Mouse (Mus musculus) small intestine, adult 2 months (tissue): ENCODE data around the gene Dedd2. TPM values are rescaled to one million over a fixed set of nuclear protein-coding genes. Genes with fewer than 3 reads are reported as not detected.

Experiments used
- H3K27ac ChIP-seq: fragments of 200-500 bp; 2 replicates; pipeline ENCODE4 v1.5.1; 2012; ENCODE audit warnings: low read depth, low read length, control low read depth, inconsistent platforms; ENCODE audit not compliant: insufficient read depth
- H3K27me3 ChIP-seq: fragments of 200-500 bp; 2 replicates; pipeline ENCODE4 v1.6.1; 2012; ENCODE audit warnings: mild to moderate bottlenecking, moderate library complexity, low read length, inconsistent platforms; ENCODE audit not compliant: control insufficient read depth, insufficient read depth
- H3K36me3 ChIP-seq: fragments of 200-500 bp; 2 replicates; pipeline ENCODE4 v1.6.1; 2012; ENCODE audit warnings: mild to moderate bottlenecking, low read length, control low read depth, inconsistent platforms; ENCODE audit not compliant: control insufficient read depth, insufficient read depth
- H3K4me1 ChIP-seq: fragments of 200-500 bp; 2 replicates; pipeline ENCODE4 v1.6.1; 2012; ENCODE audit warnings: low read length, inconsistent platforms, mixed read lengths; ENCODE audit not compliant: control insufficient read depth, insufficient read depth, insufficient read length
- H3K4me3 ChIP-seq: fragments of 200-500 bp; 2 replicates; pipeline ENCODE4 v1.5.1; 2012; ENCODE audit warnings: low read depth, mild to moderate bottlenecking, control low read depth, inconsistent platforms, low read length, moderate library complexity
- CTCF ChIP-seq: fragments of 200-500 bp; IDR thresholded peaks from 2 replicates; pipeline ENCODE4 v1.5.1; 2012; ENCODE audit warnings: low read depth, mild to moderate bottlenecking, control low read depth, inconsistent platforms, low read length, moderate library complexity, mixed read lengths; ENCODE audit not compliant: insufficient replicate concordance, insufficient read length; ENCODE audit errors: extremely low read depth
- POLR2A ChIP-seq: fragments of 200-500 bp; IDR thresholded peaks from 2 replicates; pipeline ENCODE4 v1.6.1; 2012; ENCODE audit warnings: low read depth, mild to moderate bottlenecking, control low read depth, inconsistent platforms, low read length, moderate library complexity
- WGBS: fragments of 180-500 bp; shearing (Covaris S2); methylation state at CpG from one replicate; pipeline ENCODE4 v1.1.7; 2018; 5-methylcytosine and 5-hydroxymethylcytosine counted together
- polyA plus RNA-seq: library from polyadenylated mRNA; depleted of rRNA; stranded (reverse); fragments of >200 nt; gene quantifications from 2 replicates; pipeline ENCODE4 v1.2.3, GENCODE M21; 2012

Gene Dedd2
- polyA plus RNA-seq, 1 experiment: 135 TPM

DNA sequence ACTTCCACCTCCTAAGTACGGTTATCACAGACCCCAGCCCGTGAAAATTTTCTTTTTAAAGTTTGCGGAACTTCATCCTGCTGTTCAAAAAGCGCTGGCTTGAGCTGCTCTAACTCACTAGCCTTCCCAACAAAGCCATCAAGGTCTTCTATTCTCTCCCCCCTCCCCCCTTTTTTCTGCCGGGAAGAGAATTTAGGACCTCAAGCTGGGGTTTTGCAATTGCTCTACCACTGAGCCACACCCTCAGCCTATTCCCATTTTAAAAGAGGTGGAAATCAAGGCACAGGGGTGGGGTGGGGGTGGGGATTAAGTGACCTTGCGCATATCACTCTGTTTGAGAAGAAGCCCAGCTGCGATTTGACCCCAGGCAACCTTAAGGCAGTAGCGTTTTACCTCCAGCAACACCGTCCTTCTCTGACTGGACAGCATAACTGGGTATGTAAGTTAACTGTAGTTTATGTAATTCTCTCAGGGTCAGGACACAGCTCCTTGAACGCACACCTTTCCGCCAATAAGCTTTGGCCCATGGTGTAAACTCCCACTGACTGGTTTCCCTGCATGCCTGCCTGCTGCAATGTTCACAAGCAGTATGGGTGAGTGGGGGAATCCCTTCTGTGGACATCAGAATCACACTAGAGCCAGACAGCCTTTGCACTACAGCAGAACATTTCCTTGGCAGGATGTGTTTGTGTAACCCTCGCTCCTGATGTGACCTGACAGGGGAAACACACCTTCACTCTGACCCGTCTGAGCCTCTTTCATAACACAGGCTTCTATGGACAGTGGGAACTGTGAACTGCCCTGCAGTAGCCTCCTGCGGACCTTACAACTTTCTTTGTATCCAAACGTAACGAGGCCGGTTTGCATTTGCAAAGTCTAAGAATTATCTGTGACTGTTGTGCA, 43.8 kb upstream of the Dedd2 start:
- Histone ChIP-seq H3K4me1 (peaks cover 1% of the 10 kb centered on the region; the same call in 1 of the 2 replicates), H3K27me3 (no peaks in the 10 kb centered on the region), H3K36me3 (no peaks in the 10 kb centered on the region), H3K27ac (no peak overlapping the region), H3K4me3 (no peak overlapping the region)
- TF ChIP-seq CTCF (no peak), POLR2A (no peak)
- 67% methylated on average over 17 of the region's 17 CpGs for WGBS

DNA sequence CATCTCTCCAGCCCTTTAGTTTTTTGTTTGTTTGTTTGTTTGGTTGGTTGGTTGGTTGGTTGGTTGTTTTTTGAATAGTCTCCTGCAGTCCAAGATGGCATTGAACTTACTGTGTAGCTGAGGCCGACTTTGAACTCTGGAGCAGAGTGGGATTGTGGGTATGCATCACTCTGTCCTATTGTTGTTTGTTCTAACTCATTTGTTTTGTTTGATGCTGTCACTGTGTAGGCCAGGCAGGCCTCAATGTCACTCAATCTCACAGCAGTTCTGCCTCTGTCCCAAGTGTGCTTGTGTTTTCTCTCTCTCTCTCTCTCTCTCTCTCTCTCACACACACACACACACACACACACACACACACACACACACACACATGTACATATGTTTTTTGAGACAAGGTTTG, 41.5 kb upstream of the Dedd2 start:
- peaks cover under 1% of the 10 kb centered on the region; the same call in 1 of the 2 replicates for H3K4me1 ChIP-seq
- no peaks in the 10 kb centered on the region for H3K36me3 ChIP-seq
- H3K27ac ChIP-seq: no peak overlapping the region
- WGBS: 77% methylated on average over 1 of the region's 1 CpGs
- H3K27me3 ChIP-seq: no peaks in the 10 kb centered on the region
- no peak overlapping the region for H3K4me3 ChIP-seq
- no peak for TF ChIP-seq CTCF
- TF ChIP-seq POLR2A: no peak

DNA sequence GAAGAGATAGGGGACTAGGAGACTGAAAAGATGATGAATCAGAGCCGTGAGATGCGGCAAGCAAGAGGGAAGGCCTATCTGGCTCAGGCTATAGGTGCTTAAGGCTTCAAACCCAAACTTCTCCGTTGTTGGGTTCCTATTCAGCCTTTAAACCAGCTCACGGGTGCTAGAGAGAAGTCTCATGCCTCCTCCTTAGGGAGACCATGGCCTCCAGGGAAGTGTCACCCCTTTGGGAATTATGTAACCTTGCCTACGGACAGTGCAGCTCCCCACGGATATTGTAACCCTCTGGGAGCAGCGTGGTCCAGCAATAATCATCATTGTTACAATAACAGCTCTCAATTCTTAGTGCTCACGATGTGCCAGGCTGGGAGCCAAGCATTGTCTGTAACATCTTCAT, 31.4 kb upstream of the Dedd2 start:
- Histone ChIP-seq H3K4me1 (peaks cover 14% of the 10 kb centered on the region), H3K27me3 (no peaks in the 10 kb centered on the region), H3K27ac (peak overlapping the region; percentile 88), H3K36me3 (no peaks in the 10 kb centered on the region), H3K4me3 (no peak overlapping the region)
- TF ChIP-seq POLR2A (no peak), CTCF (no peak)
- 62% methylated on average over 8 of the region's 8 CpGs for WGBS

DNA sequence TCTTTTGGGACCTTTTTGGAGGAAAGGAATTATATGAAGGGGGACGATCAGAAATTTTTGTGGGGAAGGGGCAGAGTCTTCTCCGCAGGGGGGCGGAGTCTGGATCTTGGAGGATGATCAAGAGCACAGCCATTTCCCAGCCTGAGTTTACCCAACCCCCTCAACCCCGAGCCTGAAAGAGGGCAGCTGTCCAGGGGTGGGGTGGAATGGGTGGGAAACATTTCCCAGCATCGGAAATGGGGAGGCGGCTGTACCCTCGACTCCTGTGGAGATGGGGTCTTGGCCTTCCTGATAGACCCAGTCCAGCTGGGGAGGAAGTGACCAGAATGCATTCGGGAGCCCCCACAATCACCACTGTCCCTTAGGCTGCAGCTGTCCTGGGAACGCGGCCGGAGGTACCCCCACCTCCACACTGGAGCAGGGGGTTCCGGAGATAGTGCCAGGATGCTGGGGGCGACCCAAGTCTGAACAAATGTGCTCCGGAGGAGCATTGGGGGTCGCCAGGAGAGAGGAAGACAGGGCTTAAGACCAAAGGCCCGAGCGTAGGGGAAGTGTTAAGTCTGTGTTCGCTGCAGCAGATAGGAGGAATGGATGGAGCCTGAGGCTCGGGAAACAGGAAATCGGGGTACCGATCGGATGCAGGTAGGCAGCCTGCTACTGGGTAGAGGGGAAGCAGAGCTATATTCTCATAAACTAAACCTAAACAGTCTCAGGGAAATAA, 30.8 kb upstream of the Dedd2 start:
- Histone ChIP-seq H3K4me3 (peak overlapping the region; percentile 59), H3K27ac (peak overlapping the region; percentile 88), H3K4me1 (peaks cover 14% of the 10 kb centered on the region), H3K36me3 (no peaks in the 10 kb centered on the region), H3K27me3 (no peaks in the 10 kb centered on the region)
- TF ChIP-seq CTCF (no peak), POLR2A (no peak)
- WGBS: 16% methylated on average over 22 of the region's 22 CpGs

DNA sequence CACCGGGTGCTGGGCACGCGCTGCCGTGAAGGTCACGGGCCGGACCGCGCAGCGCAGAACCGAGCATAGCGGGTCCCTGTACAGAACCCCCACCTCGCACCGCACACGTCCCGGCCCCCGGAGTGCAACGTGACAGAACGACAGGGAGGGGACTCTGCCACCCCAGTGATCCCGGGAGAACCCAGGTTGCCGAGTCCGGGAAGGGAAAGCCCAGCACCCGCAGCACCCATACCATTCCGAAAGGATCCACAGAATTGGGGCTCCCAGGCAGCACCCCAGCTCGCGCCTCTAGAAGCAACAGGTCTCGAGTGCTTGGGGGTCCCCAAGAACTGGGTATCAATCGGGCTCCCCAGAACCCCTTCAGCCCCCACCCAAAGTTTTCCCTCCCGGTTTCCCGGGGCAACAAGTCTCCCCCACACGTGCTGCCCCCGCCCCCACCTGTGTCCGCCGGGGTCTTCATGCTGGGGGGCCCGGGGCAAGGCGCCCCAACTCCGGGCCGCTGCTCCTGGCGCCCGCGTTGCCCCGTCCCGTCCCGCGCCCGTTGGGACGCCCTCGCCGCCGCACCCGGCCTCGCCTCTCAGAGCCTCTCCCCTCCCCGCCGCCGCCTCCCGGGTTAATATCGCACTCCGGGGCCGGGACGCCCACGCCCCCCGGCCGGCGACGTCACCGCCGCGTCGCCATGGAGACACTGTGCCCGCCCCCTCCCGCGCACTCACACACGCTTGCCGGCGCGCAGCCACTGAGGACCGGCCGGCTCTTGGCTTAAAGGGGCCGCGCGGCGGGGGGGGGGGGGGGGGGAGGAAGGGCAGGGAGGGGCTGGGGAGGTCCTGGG, 29.9 kb upstream of the Dedd2 start, which contains the start of gene Erf:
Erf (minus strand) TSS at position 621 of the 832 bp plus-strand sequence.
- no peak for TF ChIP-seq CTCF
- peak; percentile 87; the same call in 1 of the 2 replicates for TF ChIP-seq POLR2A
- Histone ChIP-seq H3K36me3 (peaks cover 3% of the 10 kb centered on the region), H3K27ac (peak within 1 kb of the TSS; percentile 88), H3K27me3 (no peaks in the 10 kb centered on the region), H3K4me1 (peaks cover 14% of the 10 kb centered on the region), H3K4me3 (peak within 1 kb of the TSS; percentile 82)
- 1% methylated on average over 74 of the region's 81 CpGs for WGBS

DNA sequence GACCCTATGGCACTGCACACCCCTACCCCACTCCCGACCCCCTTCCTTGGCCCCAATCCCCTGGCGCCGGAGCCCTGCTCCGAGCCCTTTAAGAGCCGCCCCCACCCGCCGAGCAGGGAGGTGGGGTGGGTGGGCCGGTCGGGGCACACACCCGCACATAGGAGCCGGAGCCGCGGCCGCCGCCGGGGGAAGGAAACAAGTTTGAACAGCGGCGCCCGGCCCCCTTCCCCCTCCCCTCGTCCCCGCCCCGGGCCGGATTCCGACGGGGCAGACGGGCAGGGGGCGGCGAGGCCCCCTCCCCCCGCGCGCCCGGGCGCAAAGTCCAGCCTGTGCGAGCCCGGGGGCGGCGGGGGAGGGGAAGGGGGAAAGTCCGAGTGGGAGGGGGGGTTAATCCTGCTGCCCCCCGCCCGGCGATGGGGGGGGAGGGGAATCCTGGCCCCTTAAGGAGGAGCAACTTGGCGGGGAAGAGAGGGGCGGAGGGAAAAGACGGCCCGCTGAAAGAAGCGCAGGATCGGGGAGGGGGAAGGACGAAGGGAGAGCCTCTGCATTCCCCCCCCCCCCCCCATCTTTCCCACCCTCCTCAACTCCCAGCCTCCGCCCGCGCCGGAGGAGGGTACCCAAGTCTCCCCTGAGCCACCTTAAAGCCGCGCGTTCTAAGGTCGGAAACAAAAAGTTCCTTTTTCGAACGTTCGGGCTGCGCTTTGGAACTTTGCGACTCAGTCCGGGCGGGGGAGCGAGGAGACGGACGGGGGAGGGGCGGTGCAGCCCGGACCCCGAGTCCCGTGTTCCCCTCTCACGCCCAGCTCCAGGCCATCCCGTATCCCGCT, 29.1 kb upstream of the Dedd2 start:
- 2% methylated on average over 64 of the region's 73 CpGs for WGBS
- Histone ChIP-seq H3K36me3 (peaks cover 11% of the 10 kb centered on the region), H3K27ac (peak overlapping the region; percentile 87), H3K27me3 (no peaks in the 10 kb centered on the region), H3K4me1 (peaks cover 14% of the 10 kb centered on the region), H3K4me3 (peak overlapping the region; percentile 82)
- no peak for TF ChIP-seq CTCF
- no peak for TF ChIP-seq POLR2A
